Mouse (Mus musculus) thymus, postnatal 4 days (tissue): Measurements from ENCODE around the gene Med13.

ENCODE experiments used
- DNase-seq: peaks from one replicate; pipeline ENCODE4 v3.0.0; 2021

Med13 gene

GRCm38 (mm10) chr11:86356854-86357788 lies at the start of gene Med13:
Med13 (minus strand) TSS chr11:86357602.
- DNase-seq = peak; percentile 78

- no peak for DNase-seq
These were observed 47.2 kb upstream of the Med13 start for GRCm38 (mm10) chr11:86404590-86404989.

- DNase-seq = no peak
These were observed 46.4 kb upstream of the Med13 start for GRCm38 (mm10) chr11:86403845-86404244.

GRCm38 (mm10) chr11:86399241-86400107 lies 42.1 kb upstream of the Med13 start:
- DNase-seq = no peak

- DNase-seq = no peak
These were observed 39.7 kb upstream of the Med13 start for GRCm38 (mm10) chr11:86396950-86397594.

GRCm38 (mm10) chr11:86396518-86396917 lies 39.1 kb upstream of the Med13 start:
- DNase-seq = no peak

GRCm38 (mm10) chr11:86395513-86396125 lies 38.2 kb upstream of the Med13 start:
- peak; percentile 78 for DNase-seq

GRCm38 (mm10) chr11:86395100-86395499 lies 37.7 kb upstream of the Med13 start:
- DNase-seq = no peak

- no peak for DNase-seq
These were observed 34.3 kb upstream of the Med13 start for GRCm38 (mm10) chr11:86391687-86392086.

GRCm38 (mm10) chr11:86390308-86390707 lies 32.9 kb upstream of the Med13 start:
- no peak for DNase-seq

- no peak for DNase-seq
These were observed 32.1 kb upstream of the Med13 start for GRCm38 (mm10) chr11:86389506-86389905.

- no peak for DNase-seq
These were observed 31.5 kb upstream of the Med13 start for GRCm38 (mm10) chr11:86388821-86389480.

GRCm38 (mm10) chr11:86387121-86387893 lies 29.9 kb upstream of the Med13 start:
- DNase-seq = no peak

- DNase-seq = no peak
These were observed 29.2 kb upstream of the Med13 start for GRCm38 (mm10) chr11:86386576-86386975.

GRCm38 (mm10) chr11:86385710-86386282 lies 28.4 kb upstream of the Med13 start:
- peak; percentile 60 for DNase-seq

GRCm38 (mm10) chr11:86384141-86384540 lies 26.7 kb upstream of the Med13 start:
- peak; percentile 67 for DNase-seq

- DNase-seq = no peak
These were observed 25.2 kb upstream of the Med13 start for GRCm38 (mm10) chr11:86382520-86383157.

GRCm38 (mm10) chr11:86381478-86382091 lies 24.2 kb upstream of the Med13 start:
- DNase-seq = no peak

- no peak for DNase-seq
These were observed 23.3 kb upstream of the Med13 start for GRCm38 (mm10) chr11:86380521-86381238.
